Mouse (Mus musculus) thymus, adult 2 months (tissue): ENCODE results near the gene G0s2.

ENCODE experiments used
- CTCF ChIP-seq: fragments of 200-500 bp; IDR thresholded peaks from 2 replicates; pipeline ENCODE4 v1.5.1; 2012; ENCODE audit warnings: mild to moderate bottlenecking, control low read depth, low read length, moderate library complexity, borderline replicate concordance; ENCODE audit not compliant: control insufficient read depth, poor library complexity, insufficient read depth; ENCODE audit errors: extremely low read depth
- POLR2A ChIP-seq: fragments of 200-500 bp; IDR thresholded peaks from 2 replicates; pipeline ENCODE4 v1.6.1; 2012; ENCODE audit warnings: mild to moderate bottlenecking, low read length, control low read depth, moderate library complexity; ENCODE audit not compliant: control insufficient read depth, poor library complexity, insufficient read depth; ENCODE audit errors: extremely low read depth

DNA sequence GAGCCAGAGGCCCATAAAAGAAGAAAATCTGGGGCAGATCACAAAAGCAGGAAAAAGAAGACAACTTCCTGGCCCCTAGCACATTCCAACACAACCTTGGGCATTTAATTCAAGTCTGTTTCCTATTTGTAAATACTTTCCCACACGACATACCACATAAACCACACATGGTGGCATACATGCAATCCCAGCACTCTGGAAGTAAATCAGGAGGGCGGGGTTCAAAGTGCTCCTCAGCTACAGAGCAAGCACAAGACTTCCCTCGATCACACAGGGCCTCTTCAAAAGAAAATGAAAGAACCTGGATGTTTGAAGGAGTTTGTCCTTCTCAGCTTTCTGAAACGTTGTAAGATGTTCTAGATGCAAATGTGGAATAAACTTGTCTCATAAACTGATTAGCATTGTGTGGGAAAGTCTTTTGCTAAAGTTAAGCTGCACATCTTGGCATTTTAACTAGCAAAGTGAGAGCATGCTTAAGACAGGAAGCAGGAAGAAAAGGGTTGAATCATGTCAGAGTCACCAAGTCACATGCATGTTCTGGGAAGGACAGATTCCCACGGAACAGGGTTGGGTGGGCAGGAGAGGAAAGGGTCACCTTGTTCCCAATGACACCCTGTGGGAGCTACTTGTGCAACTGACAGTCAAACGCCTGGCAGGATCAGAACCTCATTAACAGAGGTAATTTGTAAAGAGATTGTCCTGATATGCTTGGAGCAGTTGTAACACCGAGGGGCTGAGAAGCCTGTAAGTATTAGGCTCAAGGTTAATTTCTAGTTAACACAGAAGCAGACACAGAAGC is 46.1 kb downstream of the G0s2 start:
- TF ChIP-seq CTCF = no peak
- no peak for TF ChIP-seq POLR2A
